Mouse (Mus musculus) kidney, adult 18-20 months (tissue): ENCODE measurements around the gene Spx.

Source experiments
- DNase-seq: peaks from one replicate; pipeline ENCODE4 v3.0.0; 2021

The Spx gene

GRCm38 (mm10) chr6:142451381-142451780 lies 38.1 kb downstream of the Spx start:
- peak; percentile 8 for DNase-seq

- DNase-seq, result no peak
These were observed 40.1 kb downstream of the Spx start for GRCm38 (mm10) chr6:142453311-142453710.

- no peak for DNase-seq
These were observed 42.2 kb downstream of the Spx start for GRCm38 (mm10) chr6:142455314-142455996.

GRCm38 (mm10) chr6:142458010-142458409 lies 44.8 kb downstream of the Spx start:
- no peak for DNase-seq

GRCm38 (mm10) chr6:142459017-142459678 lies 45.9 kb downstream of the Spx start:
- DNase-seq, result no peak

GRCm38 (mm10) chr6:142462194-142462593 lies 49.0 kb downstream of the Spx start:
- DNase-seq, result no peak
